Mouse (Mus musculus): ENCODE data around the gene Ms4a4d.

DNA sequence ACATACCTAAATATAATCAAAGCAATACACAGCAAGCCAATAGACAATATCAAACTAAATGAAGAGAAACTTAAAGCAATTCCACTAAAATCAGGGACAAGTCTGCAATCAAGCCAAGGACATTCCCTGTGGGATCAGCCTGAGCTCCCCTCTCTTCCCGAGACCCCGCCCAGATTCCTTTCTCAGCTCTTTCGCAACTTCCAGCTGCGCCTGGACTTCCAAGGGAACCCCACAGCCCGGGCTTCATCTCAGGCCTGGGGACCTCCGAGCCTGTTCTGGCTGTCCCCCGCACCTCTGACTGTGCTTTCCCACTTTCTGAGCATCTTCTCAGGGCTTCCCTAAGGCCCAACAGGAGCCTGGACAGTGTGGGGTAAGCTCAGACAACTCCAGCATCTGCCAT, at the start of gene Ms4a4d:
- TF ChIP-seq POLR2A (IDR thresholded peaks at IDR 0.05; ENCODE audit: insufficient read length, low read depth) (no peak), MYOD1 (IDR thresholded peaks at IDR 0.05; ENCODE audit: control insufficient read depth in 1 of 3, insufficient read length in 2 of 3, low read depth in 2 of 3) (no peak), MYOG (IDR thresholded peaks at IDR 0.05; ENCODE audit: control insufficient read depth in 1 of 3, insufficient read depth in 1 of 3, insufficient read length in 2 of 3, low read depth in 2 of 3) (no peak), USF1 (IDR thresholded peaks at IDR 0.05; ENCODE audit: low read depth) (no peak), E2F4 (IDR thresholded peaks at IDR 0.05; ENCODE audit: insufficient read depth) (no peak), MAX (IDR thresholded peaks at IDR 0.05; ENCODE audit: low read depth) (no peak), REST (IDR thresholded peaks at IDR 0.05; ENCODE audit: insufficient read depth, insufficient read length) (no peak), TCF12 (IDR thresholded peaks at IDR 0.05; ENCODE audit: insufficient read depth, poor library complexity, severe bottlenecking) (no peak), TCF3 (IDR thresholded peaks at IDR 0.05; ENCODE audit: insufficient read length, low read depth) (no peak), SRF (IDR thresholded peaks at IDR 0.05; ENCODE audit: control insufficient read depth, insufficient read length, low read depth) (no peak), CEBPB (IDR thresholded peaks at IDR 0.05; ENCODE audit: insufficient read depth, poor library complexity, severe bottlenecking) (no peak), POLR2AphosphoS2 (IDR thresholded peaks at IDR 0.05; ENCODE audit: insufficient read length, low read depth) (no peak)

Measured in myocyte (in vitro differentiated cells).